Mouse (Mus musculus): Measurements from ENCODE around the gene Sord.

- no peak for TF ChIP-seq EP300 (IDR thresholded peaks at IDR 0.05; ENCODE audit: insufficient read depth, low read depth, low read length)
- TF ChIP-seq CTCF (IDR thresholded peaks at IDR 0.05; ENCODE audit: low read depth, low read length) = no peak
These were observed 32.1 kb downstream of the Sord start for GRCm38 (mm10) chr2:122266407-122267193.

All from ES-Bruce4 (cell line).